Mouse (Mus musculus) embryonic facial prominence, embryonic 14.5 days (tissue): Measurements from ENCODE around the gene Slc3a2. TPM values are rescaled to one million over a fixed set of nuclear protein-coding genes. Genes with fewer than 3 reads are reported as not detected.

Source experiments
- ATAC-seq: fragments of 200-750 bp; cut with Nextera tagmentation; 2 replicates; pipeline ENCODE4 v1.8.0; 2017; ENCODE audit warnings: low read depth, moderate number of reproducible peaks, moderate TSS enrichment
- DNase-seq: peaks from one replicate; pipeline ENCODE4 v3.0.0-alpha.2; 2015; ENCODE audit warnings: low spot score
- H3K27ac ChIP-seq: fragments of 300-500 bp; sonication (generic); replicated peaks from 2 replicates; pipeline ENCODE4 v1.5.1; 2014; ENCODE audit warnings: low read depth, mild to moderate bottlenecking, low read length, moderate library complexity
- H3K27me3 ChIP-seq: fragments of 300-500 bp; sonication (generic); replicated peaks from 2 replicates; pipeline ENCODE4 v1.6.1; 2014; ENCODE audit warnings: low read length; ENCODE audit not compliant: control insufficient read depth, insufficient read depth
- H3K36me3 ChIP-seq: fragments of 300-500 bp; sonication (generic); 2 replicates; pipeline ENCODE4 v1.6.1; 2014; ENCODE audit warnings: low read length, mixed read lengths; ENCODE audit not compliant: control insufficient read depth, insufficient read depth
- H3K4me1 ChIP-seq: fragments of 300-500 bp; sonication (generic); 2 replicates; pipeline ENCODE4 v1.6.1; 2014; ENCODE audit warnings: antibody characterized with exemption, low read length; ENCODE audit not compliant: control insufficient read depth, insufficient read depth
- H3K4me2 ChIP-seq: fragments of 300-500 bp; sonication (generic); 2 replicates; pipeline ENCODE4 v1.6.1; 2014; ENCODE audit warnings: low read depth, mild to moderate bottlenecking, low read length, moderate library complexity, mixed read lengths
- H3K4me3 ChIP-seq: fragments of 300-500 bp; sonication (generic); 2 replicates; pipeline ENCODE4 v1.5.1; 2014; ENCODE audit warnings: low read depth, mild to moderate bottlenecking, low read length
- H3K9ac ChIP-seq: fragments of 300-500 bp; sonication (generic); 2 replicates; pipeline ENCODE4 v1.6.1; 2014; ENCODE audit warnings: low read depth, mild to moderate bottlenecking, low read length, moderate library complexity, mixed read lengths
- H3K9me3 ChIP-seq: fragments of 300-500 bp; sonication (generic); 2 replicates; pipeline ENCODE4 v1.6.1; 2016; ENCODE audit warnings: low read length; ENCODE audit not compliant: control insufficient read depth
- WGBS: fragments of 180-500 bp; shearing (Covaris S2); extraction: QIAGEN DNeasy Blood & Tissue Kit; methylation state at CpG from one replicate; pipeline ENCODE4 v1.1.7; 2014; 5-methylcytosine and 5-hydroxymethylcytosine counted together
- polyA plus RNA-seq: library from polyadenylated mRNA; unstranded; fragments of >200 nt; fragmentation: Nextera tagmentation; extraction: Ambion mirVana; gene quantifications from 2 replicates; pipeline ENCODE4 v1.2.1, GENCODE M21; 2014

Slc3a2 gene
- polyA plus RNA-seq: 100 and 107 TPM in 2 replicates

- ATAC-seq (peak; percentile 95), DNase-seq (peak; percentile 100)
- H3K4me1 ChIP-seq: peaks cover 18% of the 10 kb centered on the region
- under 1% methylated on average over 49 of the region's 50 CpGs for WGBS
- H3K9ac ChIP-seq: peak within 1 kb of the TSS; percentile 94
- no peaks in the 10 kb centered on the region for H3K27me3 ChIP-seq
- H3K4me3 ChIP-seq: peak within 1 kb of the TSS; percentile 68
- peak within 1 kb of the TSS; percentile 96 for H3K27ac ChIP-seq
- peak within 1 kb of the TSS; percentile 86 for H3K4me2 ChIP-seq
- no peaks in the 10 kb centered on the region for H3K9me3 ChIP-seq
- peaks cover 29% of the 10 kb centered on the region for H3K36me3 ChIP-seq
Observed at GRCm38 (mm10) chr19:8722907-8723573, at the start of gene Slc3a2. TSS of gene Slc3a2 (minus strand) at chr19:8723369.

- 19% methylated on average over 24 of the region's 29 CpGs for WGBS
- H3K36me3 ChIP-seq: peaks cover 66% of the 10 kb centered on the region
Observed at GRCm38 (mm10) chr19:8770567-8771270, 47.5 kb upstream of the Slc3a2 start, which contains the start of gene Tmem223. TSS of gene Tmem223 (plus strand) at chr19:8770996.

GRCm38 (mm10) chr19:8765562-8765961 lies 42.4 kb upstream of the Slc3a2 start:
- H3K9me3 ChIP-seq: peaks cover 14% of the 10 kb centered on the region
- no peak overlapping the region for H3K4me2 ChIP-seq
- H3K4me1 ChIP-seq: peaks cover 3% of the 10 kb centered on the region; the same call in 1 of the 2 replicates
- ATAC-seq (no peak), DNase-seq (no peak)
- H3K36me3 ChIP-seq: peaks cover 86% of the 10 kb centered on the region
- no peaks in the 10 kb centered on the region for H3K27me3 ChIP-seq
- H3K27ac ChIP-seq: no peak overlapping the region
- H3K4me3 ChIP-seq: no peak overlapping the region
- H3K9ac ChIP-seq: no peak overlapping the region
- WGBS: 96% methylated on average over 9 of the region's 9 CpGs

More at GRCm38 (mm10) chr19:8770567-8771270, 47.5 kb upstream of the Slc3a2 start, which contains the start of gene Tmem223:
- DNase-seq: peak; percentile 82
- H3K4me3 ChIP-seq: peak within 1 kb of the TSS; percentile 70
- H3K27ac ChIP-seq: peak within 1 kb of the TSS; percentile 89
- ATAC-seq: peak; percentile 58
- H3K4me1 ChIP-seq: peaks cover 20% of the 10 kb centered on the region
- peaks cover under 1% of the 10 kb centered on the region; the same call in 1 of the 2 replicates for H3K9me3 ChIP-seq
- peak within 1 kb of the TSS; percentile 80 for H3K4me2 ChIP-seq
- H3K27me3 ChIP-seq: no peaks in the 10 kb centered on the region
- peak within 1 kb of the TSS; percentile 93 for H3K9ac ChIP-seq

- Histone ChIP-seq H3K4me1 (no peaks in the 10 kb centered on the region), H3K9ac (no peak overlapping the region), H3K27ac (no peak overlapping the region), H3K4me3 (no peak overlapping the region), H3K36me3 (peaks cover 63% of the 10 kb centered on the region), H3K4me2 (no peak overlapping the region), H3K9me3 (peaks cover 14% of the 10 kb centered on the region), H3K27me3 (no peaks in the 10 kb centered on the region)
- ATAC-seq (no peak), DNase-seq (no peak)
- WGBS: 94% methylated on average over 4 of the region's 4 CpGs
Observed at GRCm38 (mm10) chr19:8763276-8763675, 40.1 kb upstream of the Slc3a2 start.

- peaks cover 7% of the 10 kb centered on the region for H3K4me1 ChIP-seq
- no peak overlapping the region for H3K9ac ChIP-seq
- H3K27ac ChIP-seq: no peak overlapping the region
- peaks cover 40% of the 10 kb centered on the region for H3K36me3 ChIP-seq
- peaks cover 13% of the 10 kb centered on the region for H3K9me3 ChIP-seq
- no peak for DNase-seq
- H3K27me3 ChIP-seq: no peaks in the 10 kb centered on the region
- no peak for ATAC-seq
- H3K4me3 ChIP-seq: no peak overlapping the region
- H3K4me2 ChIP-seq: no peak overlapping the region
- WGBS: 87% methylated on average over 2 of the region's 2 CpGs
Observed at GRCm38 (mm10) chr19:8760757-8761156, 37.6 kb upstream of the Slc3a2 start.

GRCm38 (mm10) chr19:8758899-8759298 lies 35.7 kb upstream of the Slc3a2 start:
- Histone ChIP-seq H3K27me3 (no peaks in the 10 kb centered on the region), H3K9ac (no peak overlapping the region), H3K36me3 (peaks cover 39% of the 10 kb centered on the region), H3K9me3 (no peaks in the 10 kb centered on the region), H3K27ac (no peak overlapping the region), H3K4me2 (peak overlapping the region; percentile 83; the same call in 1 of the 2 replicates), H3K4me3 (0 out of 2 replicates have a peak overlapping the region, but pooled peaks have one; percentile 1), H3K4me1 (peaks cover 11% of the 10 kb centered on the region)
- ATAC-seq (no peak), DNase-seq (no peak)
- WGBS: 86% methylated on average over 2 of the region's 2 CpGs

GRCm38 (mm10) chr19:8757471-8757998 lies 34.4 kb upstream of the Slc3a2 start:
- peak overlapping the region; percentile 83 for H3K4me2 ChIP-seq
- no peak for ATAC-seq

GRCm38 (mm10) chr19:8756635-8757387 lies 33.6 kb upstream of the Slc3a2 start, which contains the start of gene Nxf1:
TSS of gene Nxf1 (plus strand) at chr19:8757073.
- peak within 1 kb of the TSS; percentile 83 for H3K4me2 ChIP-seq
- no peaks in the 10 kb centered on the region for H3K9me3 ChIP-seq
- H3K27me3 ChIP-seq: no peaks in the 10 kb centered on the region
- H3K4me3 ChIP-seq: peak within 1 kb of the TSS; percentile 93
- H3K36me3 ChIP-seq: peaks cover 40% of the 10 kb centered on the region
- WGBS: under 1% methylated on average over 40 of the region's 75 CpGs
- H3K9ac ChIP-seq: peak within 1 kb of the TSS; percentile 93
- H3K4me1 ChIP-seq: peaks cover 11% of the 10 kb centered on the region
- DNase-seq (peak; percentile 96), ATAC-seq (peak; percentile 93)
- peak within 1 kb of the TSS; percentile 89 for H3K27ac ChIP-seq

More at GRCm38 (mm10) chr19:8757471-8757998, 34.4 kb upstream of the Slc3a2 start:
- no peak for DNase-seq
- Histone ChIP-seq H3K9ac (peak overlapping the region; percentile 93), H3K4me1 (peaks cover 11% of the 10 kb centered on the region), H3K27ac (peak overlapping the region; percentile 89), H3K9me3 (no peaks in the 10 kb centered on the region), H3K4me3 (peak overlapping the region; percentile 93), H3K27me3 (no peaks in the 10 kb centered on the region), H3K36me3 (peaks cover 38% of the 10 kb centered on the region)
- WGBS: 3% methylated on average over 14 of the region's 14 CpGs
